Mouse (Mus musculus): ENCODE measurements around the gene Trim37. TPM values are rescaled to one million over a fixed set of nuclear protein-coding genes. Genes with fewer than 3 reads are reported as not detected.
A peak's percentile ranks its signal among the peaks of the same experiment; 100 is the strongest.

The Trim37 gene
- 64.2 and 74.6 TPM in 2 replicates for total RNA-seq (2017)

DNA sequence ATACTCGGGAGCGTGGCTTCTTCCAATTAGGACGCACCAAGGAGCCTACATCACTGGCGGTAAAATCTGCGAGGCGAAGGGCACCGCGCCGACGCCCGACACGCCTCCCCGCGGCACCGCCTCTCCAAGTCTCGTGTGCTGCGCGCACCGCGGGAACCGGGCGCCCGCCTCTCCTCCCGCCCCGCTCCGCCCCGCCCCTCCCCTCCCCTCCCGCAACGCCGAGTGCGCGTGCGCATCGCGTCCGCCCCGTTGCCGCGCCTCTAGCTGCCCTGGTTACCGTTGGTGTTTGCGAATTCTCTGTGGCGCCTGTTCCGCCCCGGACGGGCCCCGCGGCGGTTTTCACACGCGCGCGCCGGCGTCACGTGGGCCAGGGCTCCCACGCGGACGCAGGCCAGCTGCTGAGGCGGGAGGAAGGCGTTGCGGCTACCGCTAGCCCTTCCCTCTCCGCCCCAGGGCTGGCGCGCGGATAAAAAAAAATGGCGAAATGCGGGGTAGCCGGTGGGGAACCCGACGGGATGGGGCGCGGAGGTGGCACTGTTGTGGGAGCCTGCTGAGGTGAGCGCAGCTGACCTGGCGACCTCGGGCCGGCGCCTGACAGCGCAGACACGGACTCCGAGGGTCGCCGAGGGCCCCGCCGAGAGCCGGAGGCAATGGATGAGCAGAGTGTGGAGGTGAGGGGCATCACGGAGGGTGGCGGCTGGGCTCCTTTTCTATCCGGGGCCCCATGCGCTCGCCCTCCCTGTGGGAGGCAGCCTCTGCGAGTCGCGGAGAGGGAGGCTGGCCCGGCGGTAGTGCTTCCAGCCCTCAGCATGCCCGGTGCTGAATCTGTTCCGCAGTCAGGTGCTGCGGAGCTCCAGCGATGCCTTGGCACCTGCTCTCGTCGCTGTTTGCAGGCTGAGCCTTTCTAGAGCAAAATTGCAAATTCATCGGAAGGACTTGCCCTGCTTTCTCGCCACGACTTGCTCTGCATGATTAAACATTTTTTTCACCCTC, at the start of gene Trim37:
Gene Trim37, plus strand, starts transcription at position 254 of the 993 bp plus-strand sequence.
- peak; percentile 77 to 88 for ATAC-seq (replicated peaks in 1 of 2; ENCODE audit: insufficient read depth in 1 of 2, low FRiP score in 2 of 2, low TSS enrichment in 1 of 2, low read depth in 1 of 2, poor library complexity in 2 of 2, severe bottlenecking in 2 of 2)

DNA sequence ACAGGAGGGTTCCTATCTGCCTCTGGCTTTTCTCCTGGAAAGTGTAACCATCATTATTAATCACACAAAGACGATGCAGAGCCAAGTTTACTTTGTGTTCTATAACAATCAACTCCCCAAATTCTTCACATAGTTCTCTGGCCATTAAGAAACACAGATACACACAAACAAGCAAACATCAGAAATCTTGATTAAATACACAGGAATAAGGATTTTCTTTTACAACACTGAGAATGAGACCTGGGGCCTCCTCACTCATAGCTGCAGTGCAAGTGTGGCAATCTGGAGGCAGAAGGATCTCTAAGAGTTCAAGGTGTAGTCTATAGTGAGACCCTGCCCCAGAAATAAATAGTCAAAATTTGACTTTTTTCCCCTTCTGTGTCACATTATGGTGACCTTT, 43.2 kb upstream of the Trim37 start:
- no peak for ATAC-seq (replicated peaks in 1 of 2; ENCODE audit: insufficient read depth in 1 of 2, low FRiP score in 2 of 2, low TSS enrichment in 1 of 2, low read depth in 1 of 2, poor library complexity in 2 of 2, severe bottlenecking in 2 of 2)

DNA sequence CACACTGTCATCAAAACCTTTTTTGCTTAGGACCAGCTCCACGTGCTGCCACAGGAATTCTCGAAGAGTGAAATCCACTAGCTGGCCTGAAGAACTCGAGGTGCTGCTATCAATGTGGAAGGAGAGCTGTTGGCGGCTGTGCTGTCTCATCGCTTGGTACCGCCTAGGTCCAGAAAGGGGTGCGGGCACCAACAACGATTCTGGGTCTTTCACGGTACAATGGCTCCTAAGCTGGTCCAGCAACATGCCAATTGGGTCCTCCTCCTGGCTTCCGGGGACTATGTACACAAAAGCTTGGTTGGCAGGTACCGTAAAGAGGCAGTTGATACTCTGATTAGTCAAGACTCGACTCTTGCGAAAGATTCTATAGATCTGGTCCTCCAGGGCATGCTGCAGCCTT, 41.4 kb upstream of the Trim37 start:
- ATAC-seq (replicated peaks in 1 of 2; ENCODE audit: insufficient read depth in 1 of 2, low FRiP score in 2 of 2, low TSS enrichment in 1 of 2, low read depth in 1 of 2, poor library complexity in 2 of 2, severe bottlenecking in 2 of 2): no peak

DNA sequence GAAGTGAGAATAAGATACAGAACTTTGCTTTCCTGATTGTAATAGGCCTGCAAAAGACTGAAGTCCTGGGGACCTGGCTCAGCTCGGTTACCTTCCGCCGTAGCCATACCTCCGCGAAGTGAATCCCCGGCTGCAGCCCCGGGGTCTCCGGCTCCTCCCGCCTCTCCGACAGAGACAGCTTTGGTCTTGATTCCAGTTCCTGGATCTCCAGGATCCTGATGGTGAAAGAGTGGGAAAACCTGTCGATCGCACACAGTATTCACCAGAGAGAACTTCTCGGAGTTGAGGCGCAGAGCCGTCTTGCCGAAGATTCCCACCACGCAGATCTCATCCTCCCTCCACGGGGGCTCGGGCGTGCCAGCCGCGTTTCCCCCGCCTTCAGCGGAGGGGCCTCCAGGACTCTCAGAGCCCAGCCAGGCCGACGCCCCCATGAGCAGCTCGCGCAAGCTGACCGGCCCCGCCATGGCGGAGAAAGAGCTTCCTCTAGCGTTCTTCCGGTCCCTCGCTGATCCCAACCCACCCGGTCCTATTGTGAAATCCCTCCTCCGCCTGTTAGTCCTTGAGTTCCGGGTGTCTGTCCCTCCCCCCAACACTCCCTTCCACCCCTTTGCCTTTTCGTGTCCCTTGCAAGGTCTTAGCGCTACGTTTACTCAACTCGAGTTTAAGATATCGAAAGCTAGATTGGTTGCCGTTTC, 40.4 kb upstream of the Trim37 start, which contains the start of gene Smg8:
Gene Smg8, minus strand, starts transcription at position 485 of the 695 bp plus-strand sequence.
- ATAC-seq (replicated peaks in 1 of 2; ENCODE audit: insufficient read depth in 1 of 2, low FRiP score in 2 of 2, low TSS enrichment in 1 of 2, low read depth in 1 of 2, poor library complexity in 2 of 2, severe bottlenecking in 2 of 2): peak; percentile 96 to 99

DNA sequence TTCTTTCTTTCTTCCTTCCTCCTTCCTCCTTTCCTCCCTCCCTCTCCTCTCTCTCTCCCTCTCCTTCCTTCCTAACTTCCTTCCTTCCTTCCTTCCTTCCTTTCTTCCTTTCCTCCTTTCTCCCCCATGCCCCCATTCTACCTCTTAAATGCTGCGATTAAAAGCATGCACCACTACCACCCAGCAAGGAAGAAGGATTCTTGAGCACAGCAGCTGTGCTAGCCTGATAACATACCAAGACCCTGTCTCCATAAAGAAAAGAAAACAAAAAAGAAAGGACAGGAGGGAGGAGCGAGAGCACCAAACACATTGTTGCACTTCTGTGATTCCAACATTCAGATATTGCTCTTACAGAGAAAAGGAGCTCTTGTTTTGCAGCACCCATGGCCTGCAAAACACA, 39.7 kb upstream of the Trim37 start:
- ATAC-seq (replicated peaks in 1 of 2; ENCODE audit: insufficient read depth in 1 of 2, low FRiP score in 2 of 2, low TSS enrichment in 1 of 2, low read depth in 1 of 2, poor library complexity in 2 of 2, severe bottlenecking in 2 of 2): no peak

DNA sequence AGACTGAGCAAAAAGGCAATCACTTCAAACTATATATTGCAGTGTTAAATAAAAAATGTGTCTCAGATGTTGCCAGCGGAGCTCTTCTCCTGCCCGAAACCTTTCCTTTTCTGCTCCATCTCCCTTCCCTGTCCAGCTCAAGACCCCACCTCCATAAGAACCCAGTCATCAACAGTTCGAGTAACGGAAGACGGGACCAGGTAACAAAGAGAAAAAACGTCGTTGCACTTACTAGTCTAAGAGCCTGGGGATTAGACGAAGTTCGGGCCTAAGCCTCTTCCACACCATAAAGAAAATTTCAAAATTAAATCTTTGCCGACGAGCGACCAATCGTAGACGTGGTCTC, 18.5 kb upstream of the Trim37 start, which contains the start of gene Prr11:
Gene Prr11, minus strand, starts transcription at position 300 of the 346 bp plus-strand sequence.
- no peak for ATAC-seq (replicated peaks in 1 of 2; ENCODE audit: insufficient read depth in 1 of 2, low FRiP score in 2 of 2, low TSS enrichment in 1 of 2, low read depth in 1 of 2, poor library complexity in 2 of 2, severe bottlenecking in 2 of 2)

DNA sequence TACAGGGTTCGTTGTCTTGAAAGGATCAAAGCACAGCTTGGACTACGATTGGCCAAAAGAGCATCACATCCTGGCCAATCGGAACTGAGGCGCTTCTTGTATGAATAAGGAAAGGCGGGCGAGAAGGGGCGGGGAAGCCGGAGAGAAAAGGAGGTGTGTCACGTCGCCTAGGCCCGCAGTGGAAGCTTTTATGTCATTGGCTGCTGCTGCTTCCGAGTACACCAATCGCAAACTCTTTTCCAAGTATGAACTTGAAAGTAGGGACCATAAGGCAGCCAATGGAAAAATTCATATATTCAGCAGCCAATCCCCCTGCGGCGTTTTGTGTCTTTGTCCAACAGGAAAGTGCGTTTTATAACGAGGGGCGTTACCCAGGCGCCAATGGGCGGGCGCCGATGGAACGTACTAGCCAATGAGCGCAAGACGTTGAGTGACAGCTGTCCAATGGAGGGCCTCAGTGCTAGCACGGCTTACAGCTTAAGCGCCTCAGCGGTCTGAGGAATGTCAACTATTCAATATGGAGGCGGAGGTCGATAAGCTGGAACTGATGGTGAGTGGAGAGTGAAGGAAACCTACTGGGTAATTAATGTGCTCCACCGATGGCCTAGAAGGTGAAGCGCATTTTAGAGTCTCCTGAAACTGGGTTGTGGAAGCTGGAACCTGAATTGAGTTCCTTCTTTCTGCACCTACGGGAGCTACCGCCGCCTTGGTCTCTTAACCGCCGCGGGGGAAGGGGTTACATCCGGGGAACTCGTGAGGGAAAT, 17.9 kb upstream of the Trim37 start, which contains the start of gene Ska2:
Gene Ska2, plus strand, starts transcription at position 480 of the 764 bp plus-strand sequence.
- peak; percentile 95 to 97 for ATAC-seq (replicated peaks in 1 of 2; ENCODE audit: insufficient read depth in 1 of 2, low FRiP score in 2 of 2, low TSS enrichment in 1 of 2, low read depth in 1 of 2, poor library complexity in 2 of 2, severe bottlenecking in 2 of 2)

DNA sequence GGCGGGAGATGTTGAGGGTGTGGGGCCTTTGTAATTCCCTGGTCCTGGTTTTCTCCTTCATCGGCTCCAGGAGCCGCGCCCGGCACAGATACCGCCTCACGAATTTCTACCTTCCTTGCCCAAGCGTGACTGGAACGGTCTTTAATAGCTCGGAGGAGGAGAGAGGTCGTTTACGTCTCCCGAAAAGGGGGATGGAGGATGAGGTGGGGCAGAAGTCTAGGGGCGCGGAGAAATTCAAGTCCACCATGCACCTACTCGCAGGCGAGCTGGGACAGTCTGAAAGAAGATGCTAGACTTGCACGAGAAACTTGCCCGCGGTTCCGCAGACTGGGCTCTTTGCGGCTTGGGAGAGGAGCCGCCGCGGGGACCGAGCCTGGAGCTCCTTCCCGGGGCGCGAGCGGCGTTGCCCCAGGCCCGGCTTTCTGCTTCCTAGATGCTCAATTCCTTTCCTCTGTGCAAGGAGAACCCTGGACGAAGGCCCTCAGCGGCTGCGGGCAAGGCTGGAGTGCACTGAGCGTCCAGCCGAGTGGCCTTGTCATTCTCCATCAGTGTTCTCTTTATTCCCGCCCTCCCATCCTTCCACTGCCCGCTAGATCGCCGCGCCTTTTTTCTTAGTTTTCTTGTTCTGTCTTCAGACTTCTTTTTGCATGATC, 17.2 kb upstream of the Trim37 start:
- no peak for ATAC-seq (replicated peaks in 1 of 2; ENCODE audit: insufficient read depth in 1 of 2, low FRiP score in 2 of 2, low TSS enrichment in 1 of 2, low read depth in 1 of 2, poor library complexity in 2 of 2, severe bottlenecking in 2 of 2)

DNA sequence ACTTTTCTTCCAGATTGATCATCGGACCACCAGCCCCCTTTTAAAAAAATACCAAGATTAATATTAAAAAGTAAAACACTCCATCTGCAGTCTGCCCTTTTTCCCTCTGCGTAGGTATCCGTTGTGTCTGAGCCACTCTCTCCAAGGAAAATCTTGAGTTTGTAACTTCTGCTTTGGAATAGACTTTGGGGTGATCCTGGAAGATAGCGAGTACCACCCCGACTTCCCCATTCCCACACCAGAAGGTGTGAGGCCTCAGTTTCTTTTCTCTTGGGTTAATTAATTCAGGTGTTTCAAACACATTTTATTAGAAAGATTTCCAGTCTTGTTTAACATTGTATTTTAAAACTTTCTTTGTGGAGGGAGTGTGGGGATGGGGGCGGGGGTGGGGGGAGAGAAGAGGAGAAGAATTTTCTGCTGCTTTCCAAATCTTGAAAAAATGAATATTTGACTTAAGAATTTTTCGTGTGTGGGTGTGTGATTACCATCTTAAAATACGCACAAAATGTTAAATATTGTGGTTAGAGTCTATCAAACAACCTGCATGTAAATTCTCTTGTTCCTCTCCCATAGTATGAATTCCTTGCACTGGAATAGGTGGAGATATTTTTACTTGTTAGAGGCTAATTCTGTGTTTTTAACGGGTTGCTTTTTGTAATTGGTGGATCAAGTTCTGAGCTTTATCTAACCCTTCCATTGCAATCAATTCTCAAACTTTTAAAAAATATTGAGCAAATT, 16.5 kb upstream of the Trim37 start:
- ATAC-seq (replicated peaks in 1 of 2; ENCODE audit: insufficient read depth in 1 of 2, low FRiP score in 2 of 2, low TSS enrichment in 1 of 2, low read depth in 1 of 2, poor library complexity in 2 of 2, severe bottlenecking in 2 of 2): no peak

DNA sequence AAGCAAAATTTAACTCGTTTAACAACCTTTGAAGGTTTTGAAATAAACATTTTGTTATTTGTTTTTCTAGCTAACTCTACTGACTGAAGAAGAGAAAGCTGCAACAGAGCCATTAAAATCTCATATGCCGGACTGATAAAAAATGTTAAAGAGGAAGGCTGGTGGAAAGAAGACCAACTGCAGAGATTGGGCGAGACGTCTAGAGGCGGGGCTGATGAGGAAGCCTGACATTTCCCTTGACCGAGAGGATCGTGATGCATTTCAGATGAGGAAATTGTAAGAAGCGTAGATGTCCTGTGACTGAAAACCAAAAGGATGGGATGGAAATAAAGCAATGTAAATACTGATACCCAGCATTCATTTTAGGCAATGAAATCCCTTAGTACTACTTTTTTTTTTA, 5.0 kb upstream of the Trim37 start:
- no peak for ATAC-seq (replicated peaks in 1 of 2; ENCODE audit: insufficient read depth in 1 of 2, low FRiP score in 2 of 2, low TSS enrichment in 1 of 2, low read depth in 1 of 2, poor library complexity in 2 of 2, severe bottlenecking in 2 of 2)

DNA sequence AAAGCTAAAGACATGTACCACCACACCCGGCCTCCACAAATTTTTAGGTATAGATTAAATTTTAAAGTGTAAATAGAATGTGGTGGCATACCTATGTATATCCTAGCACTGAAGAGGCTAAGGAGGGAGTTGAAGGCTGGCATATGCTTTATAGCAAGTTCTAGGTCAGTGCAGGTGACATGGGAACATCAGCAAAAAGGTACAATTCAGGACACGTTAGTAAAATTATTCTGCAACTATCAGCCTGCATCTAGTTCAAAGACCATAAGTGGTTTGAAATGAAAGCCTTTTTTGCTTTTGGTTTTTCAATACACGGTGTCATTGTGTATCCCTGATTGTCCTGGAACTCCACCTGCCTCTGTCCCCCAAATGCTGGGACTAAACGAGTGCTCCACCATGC, 1.3 kb upstream of the Trim37 start:
- no peak for ATAC-seq (replicated peaks in 1 of 2; ENCODE audit: insufficient read depth in 1 of 2, low FRiP score in 2 of 2, low TSS enrichment in 1 of 2, low read depth in 1 of 2, poor library complexity in 2 of 2, severe bottlenecking in 2 of 2)

DNA sequence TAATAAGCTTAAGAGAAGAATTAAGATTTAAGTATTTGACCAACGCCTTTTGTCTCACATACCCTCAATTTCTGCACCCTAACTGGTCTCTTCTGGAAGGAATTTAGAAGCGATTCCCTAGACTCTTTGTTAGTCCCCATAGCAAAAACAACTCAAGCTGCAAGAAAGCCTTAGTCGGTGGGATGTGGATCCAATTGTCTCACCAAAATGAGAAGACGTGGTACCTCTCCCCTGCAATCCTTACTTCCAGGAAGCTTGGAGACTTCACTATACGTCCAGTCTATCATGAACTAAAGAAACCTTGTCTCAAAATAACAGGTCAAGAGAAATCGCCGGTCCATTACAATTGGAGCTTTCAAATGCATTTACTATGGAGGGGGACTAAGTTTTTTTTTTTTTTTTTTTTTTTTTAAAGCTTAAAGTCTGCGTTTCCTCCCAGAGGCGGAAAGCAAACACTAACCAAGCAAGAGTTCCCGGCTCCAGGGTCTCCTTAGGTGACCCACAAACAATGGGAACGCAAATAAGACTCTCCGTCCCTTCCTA, 525 bp upstream of the Trim37 start:
- ATAC-seq (replicated peaks in 1 of 2; ENCODE audit: insufficient read depth in 1 of 2, low FRiP score in 2 of 2, low TSS enrichment in 1 of 2, low read depth in 1 of 2, poor library complexity in 2 of 2, severe bottlenecking in 2 of 2): no peak

DNA sequence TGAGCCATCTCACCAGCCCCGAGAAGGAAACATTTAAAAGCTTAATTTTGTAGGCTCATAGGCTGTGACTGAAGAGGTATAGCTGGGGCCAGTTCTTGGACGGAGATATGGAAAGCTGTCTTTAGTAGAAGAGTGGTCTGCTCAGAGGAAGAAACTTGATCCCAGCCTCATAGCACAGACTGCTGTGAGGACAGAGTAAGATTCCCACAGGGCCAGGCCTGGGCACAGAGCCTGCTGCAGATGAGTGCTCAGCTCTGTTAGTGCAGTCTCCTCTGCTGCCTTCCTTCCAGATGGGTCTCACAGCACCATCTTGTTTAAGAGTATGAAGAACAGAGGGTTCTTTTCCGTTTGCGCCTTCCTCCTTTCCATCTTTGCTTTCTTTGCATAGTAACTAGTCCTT, 9.4 kb downstream of the Trim37 start:
- ATAC-seq (replicated peaks in 1 of 2; ENCODE audit: insufficient read depth in 1 of 2, low FRiP score in 2 of 2, low TSS enrichment in 1 of 2, low read depth in 1 of 2, poor library complexity in 2 of 2, severe bottlenecking in 2 of 2): no peak

DNA sequence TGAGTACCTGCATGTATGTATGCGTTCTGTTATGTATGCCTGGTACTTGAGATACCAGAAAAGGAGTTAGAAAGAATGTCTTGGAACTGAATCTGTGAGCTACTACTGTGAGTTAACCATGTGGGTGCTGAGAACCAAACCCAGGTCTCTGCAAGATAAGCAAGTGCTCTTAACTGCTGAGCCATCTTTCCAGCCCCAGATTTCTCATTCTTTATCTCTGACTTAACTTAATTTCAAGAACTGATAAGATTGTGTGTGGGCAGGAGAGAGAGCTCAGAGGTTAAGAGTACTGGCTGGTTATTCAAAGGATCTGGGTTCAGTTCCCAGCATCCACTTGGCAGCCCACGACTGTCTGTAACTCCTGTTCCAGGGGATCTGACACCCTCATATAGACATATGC, 31.1 kb downstream of the Trim37 start:
- no peak for ATAC-seq (replicated peaks in 1 of 2; ENCODE audit: insufficient read depth in 1 of 2, low FRiP score in 2 of 2, low TSS enrichment in 1 of 2, low read depth in 1 of 2, poor library complexity in 2 of 2, severe bottlenecking in 2 of 2)

DNA sequence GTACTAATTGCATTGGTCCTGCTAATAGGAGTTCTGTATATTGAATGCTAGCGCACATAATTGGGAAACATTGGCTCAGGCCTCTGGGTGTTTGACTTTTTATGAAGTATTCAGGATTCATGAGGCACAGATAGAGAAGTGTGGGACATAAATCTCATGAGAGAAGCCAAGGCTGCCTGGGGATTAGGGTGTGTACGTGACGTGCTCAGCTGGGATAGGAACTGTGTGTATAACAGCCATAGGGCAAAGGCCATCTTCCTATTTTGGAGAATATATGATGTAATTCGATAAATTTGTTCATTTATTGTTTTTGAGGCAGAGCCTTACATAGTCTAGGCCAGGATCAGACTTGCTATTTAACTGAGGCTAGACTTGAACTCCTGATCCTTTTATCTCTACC, 35.8 kb downstream of the Trim37 start:
- no peak for ATAC-seq (replicated peaks in 1 of 2; ENCODE audit: insufficient read depth in 1 of 2, low FRiP score in 2 of 2, low TSS enrichment in 1 of 2, low read depth in 1 of 2, poor library complexity in 2 of 2, severe bottlenecking in 2 of 2)

DNA sequence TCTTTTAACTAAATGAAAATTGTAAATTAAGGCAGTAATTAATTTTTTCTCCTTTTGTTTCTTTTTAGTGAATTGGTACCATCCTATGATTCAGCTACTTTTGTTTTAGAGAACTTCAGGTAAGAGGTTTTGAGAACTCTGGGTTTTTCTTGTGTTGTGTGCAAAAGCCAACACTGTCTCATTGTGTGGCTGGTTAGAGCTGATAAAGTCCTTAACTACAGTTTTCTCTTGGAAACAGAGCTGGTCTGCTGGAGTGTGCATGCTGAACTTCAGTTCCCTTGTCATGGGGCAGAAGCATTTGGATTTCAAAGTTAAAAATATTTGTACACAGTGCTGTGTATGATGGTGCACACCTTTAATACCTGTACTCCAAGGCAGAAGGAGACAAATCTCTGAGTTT, 36.9 kb downstream of the Trim37 start:
- ATAC-seq (replicated peaks in 1 of 2; ENCODE audit: insufficient read depth in 1 of 2, low FRiP score in 2 of 2, low TSS enrichment in 1 of 2, low read depth in 1 of 2, poor library complexity in 2 of 2, severe bottlenecking in 2 of 2): no peak

All from hematopoietic stem cell, adult 5-6 weeks (primary cell).